Mouse (Mus musculus): ENCODE measurements around the gene Slc22a17.

The Slc22a17 gene

DNA sequence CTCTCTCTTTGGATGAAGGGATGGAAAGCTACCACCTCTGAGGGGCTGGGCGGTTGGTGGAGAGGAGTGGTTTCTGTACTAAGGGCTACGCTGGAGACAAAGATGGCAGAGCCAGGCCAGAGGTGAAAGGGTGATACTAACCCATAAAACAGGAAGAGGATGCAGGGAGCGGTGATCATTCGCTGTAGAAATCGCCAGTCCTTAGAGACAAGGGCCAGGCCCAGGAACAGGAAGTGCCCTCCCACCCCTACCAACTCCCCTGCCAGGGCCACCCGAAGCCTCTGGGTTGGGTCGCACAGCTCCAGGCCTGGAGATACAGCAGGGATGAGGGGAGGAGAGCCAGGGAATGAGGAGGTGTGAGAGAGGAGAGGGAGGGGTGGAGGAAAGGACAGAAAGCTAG, 4.2 kb downstream of the Slc22a17 start:
- in situ Hi-C loops (cut with MboI; ENCODE audit: low sequenced_read_pairs): no loop called here

DNA sequence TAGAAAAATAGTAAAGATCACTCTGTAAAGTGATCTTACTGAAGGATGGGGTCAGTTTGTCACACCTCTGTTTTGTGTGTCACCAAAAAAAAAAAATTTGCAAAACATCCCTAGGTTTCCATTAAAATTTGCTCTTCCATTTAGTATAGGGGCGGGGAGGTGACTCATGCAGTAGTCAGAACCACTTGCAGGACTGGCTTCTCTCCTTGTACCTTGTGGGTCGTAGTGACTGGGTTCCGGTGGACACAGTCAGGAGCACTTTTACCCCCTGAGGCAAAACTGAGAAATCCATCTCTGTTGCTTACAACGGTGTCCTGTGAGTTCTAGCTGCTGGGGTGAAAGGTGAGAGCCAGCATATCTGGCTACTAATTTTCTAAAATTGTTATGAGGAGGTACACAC, 9.3 kb downstream of the Slc22a17 start:
- in situ Hi-C loops (cut with MboI; ENCODE audit: low sequenced_read_pairs): loop anchor here (5.0 kb wide), 1 partner anchor 39 kb away; no protein-coding TSS in a partner anchor

- in situ Hi-C loops (cut with MboI; ENCODE audit: low sequenced_read_pairs): loop anchor here (5.0 kb wide), 1 partner anchor 42 kb away; no protein-coding TSS in a partner anchor
Observed at GRCm38 (mm10) chr14:54900383-54900782, 12.5 kb downstream of the Slc22a17 start.

DNA sequence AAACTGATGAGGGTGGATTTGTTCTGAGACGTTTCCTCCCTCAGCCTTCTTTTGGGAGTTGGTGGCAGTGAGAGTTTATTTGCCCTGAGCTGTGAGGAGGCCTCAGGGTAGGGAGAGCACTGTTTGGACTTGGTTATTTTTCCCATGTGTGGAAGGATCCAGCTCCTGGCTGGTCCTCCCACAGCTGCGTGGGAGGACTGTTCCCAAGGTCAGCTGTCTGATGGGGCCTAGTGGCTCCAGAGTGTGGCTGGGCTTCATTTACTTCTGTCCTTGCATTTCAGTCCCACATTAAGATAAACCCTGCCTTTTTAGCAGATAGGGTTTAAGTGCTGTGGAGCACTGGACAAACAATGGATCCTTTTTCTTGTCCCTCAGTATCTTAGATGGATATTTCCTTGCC, 15.5 kb downstream of the Slc22a17 start:
- in situ Hi-C loops (cut with MboI; ENCODE audit: low sequenced_read_pairs): no loop called here

DNA sequence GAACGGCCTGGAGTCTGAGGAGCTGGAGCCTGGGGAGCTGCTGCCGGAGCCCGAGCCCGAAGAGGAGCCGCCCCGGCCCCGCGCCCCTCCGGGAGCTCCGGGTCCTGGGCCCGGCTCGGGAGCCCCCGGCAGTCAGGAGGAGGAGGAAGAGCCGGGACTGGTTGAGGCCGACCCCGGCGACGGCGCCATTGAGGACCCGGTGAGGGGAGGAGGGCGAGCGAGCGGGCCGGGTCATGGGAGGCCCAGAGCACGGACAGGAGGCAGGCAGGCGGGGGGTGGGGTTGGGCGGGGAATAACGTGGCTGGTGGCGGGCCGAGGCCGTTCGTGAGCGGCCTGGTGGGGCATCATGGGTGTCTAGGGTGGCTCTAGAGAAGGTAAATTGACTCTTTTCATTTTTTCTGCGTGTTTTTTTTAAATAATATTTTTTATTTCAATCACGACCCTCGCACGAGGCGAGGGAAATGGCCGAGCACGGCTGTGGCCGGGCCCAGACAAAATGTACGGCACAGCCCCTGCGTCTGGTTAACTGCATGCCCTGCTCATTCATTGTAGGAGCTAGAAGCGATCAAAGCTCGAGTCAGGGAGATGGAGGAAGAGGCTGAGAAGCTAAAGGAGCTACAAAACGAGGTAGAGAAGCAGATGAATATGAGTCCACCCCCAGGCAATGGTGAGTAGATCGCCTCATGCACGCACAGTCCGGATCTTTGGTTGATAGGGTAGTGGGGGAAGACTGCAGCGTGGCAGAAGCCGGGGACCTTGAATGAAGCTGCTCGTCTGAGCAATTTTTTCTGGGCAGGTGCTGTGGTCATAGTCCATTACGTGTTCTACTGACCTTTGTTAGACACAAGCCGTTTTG, 18.4 kb downstream of the Slc22a17 start:
- in situ Hi-C loops (cut with MboI; ENCODE audit: low sequenced_read_pairs): no loop called here

- in situ Hi-C loops (cut with MboI; ENCODE audit: low sequenced_read_pairs): no loop called here
Observed at GRCm38 (mm10) chr14:54893651-54894181, 19.2 kb downstream of the Slc22a17 start.

DNA sequence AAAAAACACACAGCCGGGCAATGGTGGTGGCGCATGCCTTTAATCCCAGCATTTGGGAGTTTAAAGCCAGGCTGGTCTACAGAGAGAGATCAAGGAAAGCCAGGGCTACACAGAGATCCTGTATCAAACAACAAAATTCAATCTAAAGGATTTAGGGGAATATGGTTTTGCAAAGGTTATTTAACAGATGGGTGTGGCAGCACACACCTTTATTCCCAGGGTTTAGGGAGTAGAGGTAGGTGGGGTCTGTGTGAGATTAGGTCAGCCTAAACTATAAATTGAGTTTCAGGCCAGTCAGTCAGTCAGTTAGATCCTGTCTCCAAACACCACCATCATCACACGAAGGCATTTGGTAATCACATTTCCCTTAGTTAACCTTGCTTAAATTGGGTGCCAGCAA, 20.7 kb downstream of the Slc22a17 start, which contains the start of gene Pabpn1:
Gene Pabpn1 (plus strand): TSS at position 301 of the 400 bp plus-strand sequence.
- in situ Hi-C loops (cut with MboI; ENCODE audit: low sequenced_read_pairs): no loop called here

- in situ Hi-C loops (cut with MboI; ENCODE audit: low sequenced_read_pairs): no loop called here
Observed at GRCm38 (mm10) chr14:54885309-54885708, 27.6 kb downstream of the Slc22a17 start.

DNA sequence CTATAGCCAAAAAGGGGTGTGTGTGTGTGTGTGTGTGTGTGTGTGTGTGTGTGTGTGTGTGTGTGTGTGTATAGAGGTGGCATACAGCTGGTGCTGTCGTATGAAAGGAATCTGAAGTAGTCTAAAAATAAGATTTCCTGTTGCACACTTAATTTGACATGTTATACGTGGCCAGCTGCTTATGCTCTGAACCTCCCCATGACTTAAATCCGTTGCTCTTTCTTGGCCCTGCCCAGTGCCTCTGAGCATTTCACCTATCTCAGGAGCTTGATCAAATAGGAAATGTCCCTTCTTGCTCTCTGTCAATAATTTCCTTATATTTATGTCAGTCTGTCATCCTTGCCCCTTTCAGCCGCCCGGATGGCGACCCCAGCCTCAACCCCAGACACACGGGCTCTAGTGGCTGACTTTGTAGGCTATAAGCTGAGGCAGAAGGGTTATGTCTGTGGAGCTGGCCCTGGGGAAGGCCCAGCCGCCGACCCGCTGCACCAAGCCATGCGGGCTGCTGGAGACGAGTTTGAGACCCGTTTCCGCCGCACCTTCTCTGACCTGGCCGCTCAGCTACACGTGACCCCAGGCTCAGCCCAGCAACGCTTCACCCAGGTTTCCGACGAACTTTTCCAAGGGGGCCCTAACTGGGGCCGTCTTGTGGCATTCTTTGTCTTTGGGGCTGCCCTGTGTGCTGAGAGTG, 28.8 kb downstream of the Slc22a17 start:
- in situ Hi-C loops (cut with MboI; ENCODE audit: low sequenced_read_pairs): no loop called here

GRCm38 (mm10) chr14:54883154-54884021, 29.5 kb downstream of the Slc22a17 start, which contains the start of the genes Bcl2l2 and Gm20521:
Gene Bcl2l2, plus strand, starts transcription at chr14:54883377.
Gene Gm20521, plus strand, starts transcription at chr14:54883441.
- in situ Hi-C loops (cut with MboI; ENCODE audit: low sequenced_read_pairs): no loop called here

- in situ Hi-C loops (cut with MboI; ENCODE audit: low sequenced_read_pairs): no loop called here
Observed at GRCm38 (mm10) chr14:54877048-54877715, 35.8 kb downstream of the Slc22a17 start, which contains the start of gene Ppp1r3e. Gene Ppp1r3e, minus strand, starts transcription at chr14:54877550.

DNA sequence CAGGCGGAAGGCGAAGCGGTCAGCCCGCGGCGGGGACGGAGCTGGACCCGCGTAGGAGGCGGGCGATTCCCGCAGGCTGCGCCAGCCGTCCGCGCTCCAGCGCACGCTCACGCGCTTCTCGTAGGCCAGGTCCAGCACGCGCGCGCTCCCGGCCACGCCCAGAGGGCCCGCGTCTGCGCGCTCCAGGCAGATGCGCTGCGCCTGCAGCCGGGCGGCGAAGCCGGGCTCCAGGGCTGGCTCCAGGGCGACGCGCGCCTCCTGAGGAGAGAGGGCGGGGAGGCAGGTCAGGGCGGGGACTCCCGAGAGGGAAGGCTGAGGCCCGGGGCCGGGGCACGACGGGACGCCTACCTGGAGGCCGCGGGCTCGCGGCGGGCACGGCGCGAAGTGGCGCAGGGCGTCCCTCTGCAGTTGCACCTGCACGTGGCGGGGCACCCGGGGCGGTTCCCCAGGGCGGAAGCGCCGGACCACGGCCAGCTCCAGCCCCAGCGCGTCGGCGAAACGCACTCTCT, 36.3 kb downstream of the Slc22a17 start:
- in situ Hi-C loops (cut with MboI; ENCODE audit: low sequenced_read_pairs): no loop called here

DNA sequence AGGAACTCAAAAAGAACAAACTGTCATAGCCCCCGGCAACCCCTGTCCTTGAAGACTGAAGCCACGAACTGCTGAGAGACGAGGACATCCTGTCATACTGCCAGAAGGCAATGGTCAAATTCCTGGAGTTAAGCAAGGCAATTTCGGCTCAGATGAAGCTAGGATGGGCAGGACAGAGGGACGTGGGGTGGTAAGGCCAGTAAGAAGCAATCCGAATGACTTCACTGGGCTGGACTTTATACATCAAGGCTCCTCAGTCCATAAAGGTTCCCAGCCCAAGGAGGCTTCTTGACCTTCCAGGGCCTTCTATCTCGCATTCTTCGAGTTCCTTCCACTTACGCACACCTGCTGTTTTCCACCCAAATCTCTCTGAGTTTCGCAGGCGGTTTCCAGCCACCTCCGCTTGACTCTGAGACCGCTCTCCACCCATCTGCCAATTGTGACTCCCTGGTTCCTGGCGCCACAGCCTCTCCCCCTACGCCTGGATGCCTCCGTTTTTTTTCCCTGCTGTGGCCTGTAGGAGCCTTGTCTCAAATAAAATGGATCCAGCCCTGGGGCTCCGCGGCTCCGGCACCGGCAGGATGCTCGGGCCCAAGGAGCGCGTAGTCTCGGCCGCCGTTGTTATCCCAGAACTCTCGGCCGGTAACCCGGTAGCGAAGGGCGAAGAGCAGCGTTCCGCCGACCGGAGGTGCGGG, 36.9 kb downstream of the Slc22a17 start:
- in situ Hi-C loops (cut with MboI; ENCODE audit: low sequenced_read_pairs): no loop called here

GRCm38 (mm10) chr14:54874165-54874564, 38.8 kb downstream of the Slc22a17 start:
- in situ Hi-C loops (cut with MboI; ENCODE audit: low sequenced_read_pairs): no loop called here

DNA sequence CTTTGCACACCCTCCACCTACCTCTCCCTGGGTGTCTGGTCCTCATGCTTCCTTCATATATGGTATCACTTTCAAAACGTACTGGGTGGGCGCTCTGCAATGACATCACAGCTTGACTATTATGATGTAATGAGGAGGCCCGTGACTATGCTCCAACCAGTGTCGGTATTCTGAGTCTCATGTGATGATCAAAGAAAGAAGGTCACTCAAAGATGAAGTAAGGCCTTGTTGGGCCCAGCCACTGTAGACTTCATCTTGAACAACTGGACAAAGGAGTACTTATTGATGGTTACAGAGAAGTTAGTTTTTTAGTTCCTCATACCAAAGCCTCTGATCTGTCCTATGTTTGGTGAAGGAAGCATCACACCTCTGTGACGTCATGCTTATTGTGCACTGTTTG, 42.1 kb downstream of the Slc22a17 start, which contains the start of gene Homez:
Gene Homez (minus strand): TSS at position 101 of the 400 bp plus-strand sequence.
- in situ Hi-C loops (cut with MboI; ENCODE audit: low sequenced_read_pairs): no loop called here

DNA sequence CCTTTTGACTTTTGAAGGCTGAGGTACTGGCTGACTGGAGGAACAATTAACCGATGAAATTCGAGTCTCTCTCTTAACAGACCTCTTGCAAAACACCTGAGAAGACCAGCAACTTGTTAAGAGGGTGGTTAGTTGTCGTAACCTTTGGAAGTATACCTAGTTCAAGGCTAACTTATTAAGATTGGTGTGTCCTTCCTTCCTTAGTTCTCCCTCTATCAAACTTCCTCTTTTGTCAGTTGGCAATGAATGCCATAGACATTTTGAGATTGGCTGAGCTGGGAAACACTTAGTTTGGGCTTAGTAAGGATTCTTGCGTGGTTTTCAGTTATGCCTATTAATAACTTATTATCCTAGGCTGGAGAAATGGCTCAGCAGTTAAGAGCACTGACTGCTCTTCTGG, 44.9 kb downstream of the Slc22a17 start:
- in situ Hi-C loops (cut with MboI; ENCODE audit: low sequenced_read_pairs): no loop called here

GRCm38 (mm10) chr14:54866936-54867335, 46.0 kb downstream of the Slc22a17 start:
- in situ Hi-C loops (cut with MboI; ENCODE audit: low sequenced_read_pairs): no loop called here

- in situ Hi-C loops (cut with MboI; ENCODE audit: low sequenced_read_pairs): no loop called here
Observed at GRCm38 (mm10) chr14:54866268-54866667, 46.7 kb downstream of the Slc22a17 start.

DNA sequence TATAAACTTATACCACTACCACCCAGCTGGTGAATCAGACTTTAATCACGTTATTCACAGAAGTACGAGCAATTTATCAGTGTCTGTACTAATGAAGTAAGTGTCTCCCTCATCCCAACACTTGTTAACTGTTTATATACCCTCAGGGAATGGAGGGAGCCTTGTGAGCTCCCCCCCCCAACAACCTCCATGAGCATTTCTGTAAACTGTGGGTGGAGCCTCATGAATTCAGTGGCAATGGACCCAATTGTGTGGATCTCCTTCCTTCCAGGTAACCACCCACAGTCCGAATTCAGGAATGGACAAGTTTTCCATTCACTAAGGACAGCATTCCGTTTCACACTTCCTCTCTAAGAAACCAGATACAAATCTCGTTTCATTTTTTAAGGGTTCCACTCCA, 47.3 kb downstream of the Slc22a17 start:
- in situ Hi-C loops (cut with MboI; ENCODE audit: low sequenced_read_pairs): no loop called here

Data from CH12F3 (cell line).